Mouse (Mus musculus): ENCODE measurements at regions not wholly inside any gene's neighbourhood (a gene's known extent, or its start where the extent isn't known, plus 50 kb on each side); places are given as distances from the start of the nearest gene placed in this dataset.

DNA sequence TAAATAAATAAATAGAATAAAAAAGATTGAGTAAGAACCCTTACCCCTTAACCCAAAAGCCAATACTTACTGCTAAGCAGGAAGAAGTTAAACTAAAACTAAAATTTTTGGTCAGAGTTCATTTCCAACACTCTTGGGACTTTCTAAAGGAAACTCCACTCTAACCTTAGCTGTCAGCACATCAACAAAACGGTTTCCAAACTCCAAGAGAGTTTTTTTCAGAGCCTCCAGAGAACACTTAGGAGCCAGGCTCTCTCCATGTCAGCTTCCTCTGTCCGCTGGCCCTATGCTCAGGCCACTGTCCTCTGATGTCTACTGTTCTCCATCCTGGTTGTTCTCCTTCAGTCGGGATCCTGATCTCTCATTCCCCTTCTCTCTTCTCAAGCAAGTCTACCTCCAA is 241.1 kb upstream of the Nt5e start:
- no peak for TF ChIP-seq CTCF (IDR thresholded peaks at IDR 0.05; ENCODE audit: low read depth, low read length)
- no peak for TF ChIP-seq GATA1 (IDR thresholded peaks at IDR 0.05; ENCODE audit: borderline replicate concordance, low read length)
- TF ChIP-seq TAL1 (conservative IDR thresholded peaks at IDR 0.05; ENCODE audit: low read depth, low read length), result no peak
- TF ChIP-seq POLR2AphosphoS5 (IDR thresholded peaks at IDR 0.05; ENCODE audit: insufficient replicate concordance, low read depth, low read length), result no peak
- no peak for TF ChIP-seq GATA2 (IDR thresholded peaks at IDR 0.05; ENCODE audit: borderline replicate concordance, low read depth, low read length)
